ENCODE assay signal across 13 mouse cellular contexts in genomic region chr17:82408296-82408695, GRCm38 (mm10).
"Had no signal": no experiment of that assay in that cellular context is flagged by ENCODE, and none has a peak within 500 bp of the region (broad histone marks: within the 10 kb centered on the region; RNA-seq: fewer than 3 reads in every experiment).

No protein-coding gene starts in this region.

- DNase-seq: gastrocnemius, postnatal 14 days; gastrocnemius, postnatal 36 days; heart, adult 11 months; heart, adult 2 months; heart, postnatal 14 days; heart, postnatal 36 days; kidney, adult 11 months; kidney, adult 2 months; kidney, adult 9 months; kidney, postnatal 14 days; kidney, postnatal 36 days; layer of hippocampus, postnatal 36 days; left cerebral cortex, postnatal 4 days had no signal
